Mouse (Mus musculus) thymus, postnatal 0 days (tissue): Measurements from ENCODE around the gene Gm20479. TPM values are rescaled to one million over a fixed set of nuclear protein-coding genes. Genes with fewer than 3 reads are reported as not detected.

ENCODE experiments used
- DNase-seq: peaks from one replicate; pipeline ENCODE4 v3.0.0-alpha.2; 2015; ENCODE audit warnings: low spot score
- polyA plus RNA-seq: library from polyadenylated mRNA; unstranded; fragments of >200 nt; fragmentation: Nextera tagmentation; extraction: Ambion mirVana; gene quantifications from 2 replicates; pipeline ENCODE4 v1.2.1, GENCODE M21; 2015

The Gm20479 gene
- 0.44 TPM in 1 of 2 replicates, not detected in the other for polyA plus RNA-seq

- no peak for DNase-seq
Observed at GRCm38 (mm10) chr7:27356861-27357594, at the start of gene Gm20479. Gm20479 (minus strand) TSS chr7:27357419.

GRCm38 (mm10) chr7:27406481-27406880, 49.3 kb upstream of the Gm20479 start:
- DNase-seq = no peak

- no peak for DNase-seq
Observed at GRCm38 (mm10) chr7:27404203-27404942, 47.2 kb upstream of the Gm20479 start.

- peak; percentile 63 for DNase-seq
Observed at GRCm38 (mm10) chr7:27402675-27403074, 45.5 kb upstream of the Gm20479 start.

- DNase-seq = no peak
Observed at GRCm38 (mm10) chr7:27400545-27400944, 43.3 kb upstream of the Gm20479 start.

- peak; percentile 64 for DNase-seq
Observed at GRCm38 (mm10) chr7:27397048-27397949, 40.1 kb upstream of the Gm20479 start.

- peak; percentile 39 for DNase-seq
Observed at GRCm38 (mm10) chr7:27396184-27397047, 39.2 kb upstream of the Gm20479 start.

GRCm38 (mm10) chr7:27395521-27396183, 38.4 kb upstream of the Gm20479 start:
- no peak for DNase-seq

- DNase-seq = no peak
Observed at GRCm38 (mm10) chr7:27391416-27391815, 34.2 kb upstream of the Gm20479 start.

- no peak for DNase-seq
Observed at GRCm38 (mm10) chr7:27389213-27389612, 32.0 kb upstream of the Gm20479 start.

GRCm38 (mm10) chr7:27384731-27385130, 27.5 kb upstream of the Gm20479 start:
- peak; percentile 70 for DNase-seq

- DNase-seq = no peak
Observed at GRCm38 (mm10) chr7:27384134-27384533, 26.9 kb upstream of the Gm20479 start.

GRCm38 (mm10) chr7:27383233-27383632, 26.0 kb upstream of the Gm20479 start:
- no peak for DNase-seq

- DNase-seq = no peak
Observed at GRCm38 (mm10) chr7:27381560-27381959, 24.3 kb upstream of the Gm20479 start.

GRCm38 (mm10) chr7:27381009-27381408, 23.8 kb upstream of the Gm20479 start:
- DNase-seq = no peak

- no peak for DNase-seq
Observed at GRCm38 (mm10) chr7:27379836-27380235, 22.6 kb upstream of the Gm20479 start.

GRCm38 (mm10) chr7:27378431-27378830, 21.2 kb upstream of the Gm20479 start:
- peak; percentile 33 for DNase-seq

GRCm38 (mm10) chr7:27375274-27375673, 18.1 kb upstream of the Gm20479 start:
- no peak for DNase-seq

GRCm38 (mm10) chr7:27371715-27372462, 14.7 kb upstream of the Gm20479 start:
- no peak for DNase-seq
